Mouse (Mus musculus): Measurements from ENCODE around the gene Zfp827.

The Zfp827 gene

DNA sequence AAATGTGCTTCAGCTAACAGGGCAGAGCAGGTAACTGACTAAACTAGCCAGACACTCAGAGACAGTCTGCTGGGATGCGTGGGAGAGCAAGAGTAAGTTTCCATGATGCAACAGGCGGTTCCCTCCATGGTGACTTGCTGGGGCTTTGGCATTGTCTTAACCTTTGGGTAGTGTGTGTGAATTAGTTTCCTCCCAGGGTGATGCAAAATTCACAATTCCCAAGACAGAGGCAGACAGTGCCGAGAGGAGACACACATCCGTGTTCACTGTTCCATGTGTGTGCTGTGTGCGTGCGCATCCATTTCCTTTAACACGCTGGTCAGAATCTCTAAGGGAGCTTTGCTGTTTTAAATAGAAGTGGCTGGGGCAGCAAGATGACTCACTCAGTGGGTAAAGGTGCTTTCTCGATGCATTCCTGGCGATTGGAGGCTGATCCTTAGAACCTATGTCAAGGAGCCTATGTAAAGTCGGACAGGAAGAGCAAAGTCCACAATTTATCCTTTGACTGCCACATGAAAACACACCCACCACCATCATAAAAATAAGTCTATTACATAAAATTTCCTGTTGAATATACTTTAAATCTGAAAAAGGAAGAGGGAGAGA is 127.4 kb downstream of the Zfp827 start:
- DNase-seq (ENCODE audit: low spot score in 2 of 2), result no peak

DNA sequence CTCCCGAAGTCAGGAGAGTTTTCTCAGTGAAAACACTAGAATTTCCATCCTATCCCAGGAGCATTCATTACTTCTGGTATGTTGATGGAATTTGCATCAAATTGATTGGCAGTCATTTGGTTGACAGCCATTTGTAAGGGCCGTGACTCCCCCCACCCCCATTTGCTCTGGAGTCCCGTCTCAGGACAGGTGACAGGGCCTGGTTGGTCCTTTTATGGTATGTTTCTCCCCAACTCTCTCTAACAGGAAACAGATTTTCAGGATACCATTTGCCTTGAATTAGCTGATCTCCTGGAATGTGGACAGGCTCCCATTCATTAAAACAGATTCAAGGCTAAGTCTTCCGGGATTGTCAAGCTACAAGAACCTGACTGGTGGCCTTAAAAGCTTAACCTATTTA is 129.1 kb downstream of the Zfp827 start:
- DNase-seq (ENCODE audit: low spot score in 2 of 2), result no peak

DNA sequence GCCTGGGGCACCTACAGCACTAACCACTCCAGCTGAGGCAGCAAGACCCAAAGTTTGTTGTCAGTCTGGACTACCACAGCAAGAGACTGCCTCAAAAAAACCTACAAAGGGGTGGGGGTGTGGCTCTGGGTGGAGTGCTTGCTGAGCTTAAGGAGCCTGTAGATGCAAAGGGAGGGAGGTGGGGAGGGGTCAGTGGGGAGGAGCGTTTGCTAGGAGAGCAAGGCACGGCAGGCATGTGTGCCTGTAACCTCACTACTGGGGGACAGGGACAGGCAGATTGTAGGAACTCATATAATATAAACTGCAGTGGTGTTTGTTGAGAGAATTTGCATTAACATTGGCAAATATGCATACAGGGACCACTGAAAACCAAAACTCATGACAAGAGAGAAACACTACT is 130.1 kb downstream of the Zfp827 start:
- DNase-seq (ENCODE audit: low spot score in 2 of 2), result no peak

DNA sequence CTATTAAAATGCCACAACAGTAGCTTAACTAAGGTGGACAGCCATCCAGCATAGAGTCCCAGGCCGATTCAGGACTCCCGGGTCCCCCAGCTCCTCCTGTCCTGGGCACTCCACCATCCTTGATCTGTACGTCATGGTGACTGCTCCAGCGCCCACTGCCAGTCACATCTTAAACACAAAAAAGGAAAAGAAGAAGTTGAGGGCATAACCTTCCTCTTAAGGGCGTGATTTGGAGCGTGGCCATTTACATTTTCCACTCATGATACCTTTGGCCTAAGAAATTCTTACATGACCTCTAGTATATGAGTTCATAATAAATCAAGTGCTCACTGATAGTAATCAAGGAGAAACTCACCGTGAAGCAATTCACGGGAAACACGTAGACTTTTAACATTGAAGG is 131.2 kb downstream of the Zfp827 start:
- DNase-seq (ENCODE audit: low spot score in 2 of 2), result no peak

DNA sequence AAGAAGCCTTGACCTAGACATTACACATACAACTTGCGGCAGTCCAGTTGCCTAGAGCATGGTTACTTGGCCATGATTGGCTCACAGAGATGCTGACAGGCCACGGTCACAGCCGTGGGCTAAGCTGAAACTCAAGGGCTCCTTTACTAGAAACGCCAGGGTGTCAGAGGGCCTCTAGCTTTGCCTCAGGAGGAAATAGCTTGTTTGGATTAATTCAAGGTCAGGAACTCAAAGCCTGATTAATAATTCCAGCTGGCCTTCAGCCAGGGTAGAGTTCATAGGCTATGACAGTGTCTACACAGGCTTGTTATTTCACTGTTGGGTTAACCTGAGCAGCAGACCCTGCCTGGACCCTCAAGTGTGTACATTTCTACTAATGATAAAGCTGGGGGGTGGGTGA is 132.1 kb downstream of the Zfp827 start:
- no peak for DNase-seq (ENCODE audit: low spot score in 2 of 2)

DNA sequence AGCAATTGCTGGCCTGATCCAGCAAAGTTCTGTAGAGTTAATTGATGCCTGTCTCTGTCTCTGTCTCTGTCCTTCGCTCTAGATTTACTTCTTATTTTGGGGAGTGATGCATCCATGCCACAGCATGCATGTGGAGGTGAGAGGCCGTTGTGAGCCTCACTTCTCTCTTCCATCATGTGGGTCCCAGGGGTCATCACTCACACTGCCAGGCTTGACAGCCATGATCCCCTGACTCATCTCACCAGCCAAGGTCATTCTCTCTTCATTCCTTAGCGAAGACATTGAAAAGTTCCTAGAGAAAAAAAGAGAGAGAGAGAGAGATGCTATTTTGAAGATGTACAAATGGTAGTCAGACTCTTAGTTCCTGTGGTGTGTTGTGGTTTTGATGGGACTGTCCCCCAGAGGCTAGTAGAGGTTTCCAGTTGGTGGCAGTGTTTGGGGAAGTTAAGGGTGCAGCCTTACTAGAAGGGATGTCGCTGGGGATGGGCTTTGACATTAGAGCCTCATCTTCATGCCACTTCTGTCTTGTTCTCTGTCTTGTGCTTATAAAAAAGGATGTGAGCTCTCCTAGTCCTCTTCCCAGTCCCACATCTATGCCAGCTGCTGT is 133.0 kb downstream of the Zfp827 start:
- peak in 1 of 2 experiments; percentile 21 for DNase-seq (ENCODE audit: low spot score in 2 of 2)

DNA sequence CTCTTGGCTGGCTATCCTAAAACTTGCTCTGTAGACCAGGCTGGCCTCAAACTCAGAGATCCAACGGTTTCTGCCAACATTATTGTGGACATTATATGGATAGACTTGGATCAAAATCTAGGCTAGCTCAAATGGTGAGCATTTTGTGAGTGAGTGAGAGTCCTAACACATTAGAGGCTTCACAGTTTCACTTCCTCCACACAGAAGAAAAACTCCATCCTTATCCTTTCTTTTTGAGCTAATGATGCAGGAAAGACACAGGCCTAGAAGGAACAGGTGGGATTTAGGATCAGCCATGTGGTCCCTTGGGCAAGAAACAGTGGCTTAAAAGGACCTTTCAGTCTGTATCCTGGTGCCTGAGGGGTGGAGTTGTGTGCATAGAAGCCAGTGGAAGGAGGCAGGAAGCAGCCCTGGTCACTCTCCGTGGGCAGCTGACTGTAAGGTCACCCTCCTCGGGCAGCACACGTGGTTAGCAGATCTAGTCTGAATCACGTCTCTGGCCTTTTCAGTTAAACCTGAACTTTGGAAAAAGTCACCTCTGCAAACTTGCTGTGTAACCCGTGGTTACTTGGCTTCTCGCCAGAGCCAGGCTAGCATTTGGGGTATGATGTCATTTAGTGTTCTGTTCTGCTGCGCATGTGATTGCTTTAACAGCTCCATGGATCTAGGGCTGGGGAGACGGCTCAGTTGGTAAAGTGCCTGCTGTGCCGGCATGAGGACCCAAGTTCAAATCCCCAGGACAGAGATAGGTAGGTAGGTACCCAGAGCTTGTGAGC is 134.5 kb downstream of the Zfp827 start:
- peak; percentile 67 to 73 for DNase-seq (ENCODE audit: low spot score in 2 of 2)

DNA sequence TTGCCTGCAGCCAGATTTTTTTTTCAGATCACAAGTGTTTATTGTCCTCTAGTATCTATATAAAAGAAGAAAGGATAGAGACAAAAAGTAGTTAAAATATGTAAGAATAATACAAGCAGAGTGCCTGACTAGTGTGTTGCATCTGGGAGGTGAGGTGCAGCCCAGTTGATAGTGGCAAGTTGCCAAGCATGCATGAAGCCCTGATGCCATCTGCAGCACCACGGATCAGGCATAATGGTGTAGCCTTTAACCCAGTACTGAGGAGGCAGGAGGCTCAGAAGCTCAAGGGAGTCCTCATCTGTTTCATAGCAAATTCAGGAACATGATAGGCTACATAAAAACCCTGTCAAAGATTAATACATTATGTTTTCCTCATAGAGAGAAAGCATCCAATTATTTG is 136.1 kb downstream of the Zfp827 start:
- DNase-seq (ENCODE audit: low spot score in 2 of 2), result no peak

DNA sequence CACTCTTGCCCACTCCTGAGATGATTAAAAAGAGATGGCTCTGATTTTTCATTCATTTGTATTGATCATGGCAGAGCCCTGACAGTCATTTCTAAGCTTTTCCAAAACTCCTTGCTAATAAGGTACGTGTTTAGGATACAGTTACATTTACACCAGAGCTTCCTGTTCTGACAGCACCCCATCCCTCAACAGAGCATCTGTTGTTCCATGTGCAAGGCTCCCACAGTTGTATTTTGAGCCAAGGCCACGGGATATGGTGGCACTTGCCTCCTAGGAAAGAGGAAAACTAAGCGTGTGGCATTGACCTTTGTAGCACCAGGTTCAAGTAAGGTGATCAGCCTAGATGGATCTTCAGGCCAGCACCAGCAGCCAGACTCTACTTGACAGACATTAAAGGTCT is 137.0 kb downstream of the Zfp827 start:
- DNase-seq (ENCODE audit: low spot score in 2 of 2), result no peak

DNA sequence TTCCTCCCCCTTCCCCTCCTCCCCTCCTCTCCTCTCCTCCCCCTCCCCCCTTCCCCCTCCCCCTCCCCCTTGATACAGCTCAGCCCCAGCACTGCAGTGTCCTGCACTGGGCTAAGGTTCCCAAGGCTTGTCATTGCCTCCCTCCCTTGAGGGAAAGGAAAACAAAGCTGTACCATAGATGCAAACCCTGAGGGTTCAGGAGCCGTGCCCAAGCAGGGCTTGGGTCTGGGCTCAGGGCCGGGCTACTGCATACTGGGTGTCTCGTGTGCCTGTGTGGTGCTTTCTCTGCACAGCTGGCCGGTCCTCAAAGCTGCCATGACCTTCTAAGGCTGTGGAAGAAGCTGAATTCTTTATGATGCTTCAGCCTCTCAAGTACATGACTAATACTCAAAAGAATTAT is 145.4 kb downstream of the Zfp827 start:
- no peak for DNase-seq (ENCODE audit: low spot score in 2 of 2)

DNA sequence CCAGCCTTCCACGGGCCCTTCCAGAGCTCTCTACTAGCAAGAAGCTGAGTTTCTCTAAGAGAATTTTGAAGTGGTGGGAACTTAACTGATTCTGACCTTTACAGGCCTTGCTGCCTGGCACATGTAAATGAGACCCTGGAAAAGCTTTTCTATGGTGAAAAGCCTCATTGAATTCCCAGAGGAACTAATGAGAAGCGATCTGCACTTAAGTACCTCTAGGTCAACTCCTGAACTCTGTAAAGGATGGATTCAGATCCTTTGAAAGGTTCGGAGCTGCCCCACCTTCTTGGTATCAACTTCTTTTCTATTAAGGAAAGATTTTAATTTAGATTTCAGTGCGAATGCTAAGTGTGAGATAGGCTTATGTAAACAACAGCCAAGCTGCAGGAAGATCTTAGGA is 147.8 kb downstream of the Zfp827 start:
- DNase-seq (ENCODE audit: low spot score in 2 of 2), result no peak

DNA sequence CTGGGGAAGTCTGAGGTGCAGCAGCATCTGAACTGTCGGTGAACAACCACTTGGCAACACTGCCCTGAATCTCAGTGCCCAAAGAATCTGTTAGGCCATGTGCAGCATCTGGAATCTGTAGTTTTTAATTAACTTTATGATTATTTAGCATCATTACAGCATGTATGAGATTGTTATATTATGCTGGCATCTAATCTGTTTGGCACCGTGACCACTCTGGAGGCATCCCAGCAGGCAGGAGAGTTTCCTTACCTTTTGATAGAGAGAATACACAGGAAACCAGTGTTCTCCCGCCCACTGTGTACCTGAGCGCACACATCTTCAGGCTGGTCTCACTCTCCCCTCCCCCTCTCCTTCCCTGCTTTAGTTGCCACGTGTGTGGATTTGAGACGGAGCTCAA is 151.4 kb downstream of the Zfp827 start:
- no peak for DNase-seq (ENCODE audit: low spot score in 2 of 2)

DNA sequence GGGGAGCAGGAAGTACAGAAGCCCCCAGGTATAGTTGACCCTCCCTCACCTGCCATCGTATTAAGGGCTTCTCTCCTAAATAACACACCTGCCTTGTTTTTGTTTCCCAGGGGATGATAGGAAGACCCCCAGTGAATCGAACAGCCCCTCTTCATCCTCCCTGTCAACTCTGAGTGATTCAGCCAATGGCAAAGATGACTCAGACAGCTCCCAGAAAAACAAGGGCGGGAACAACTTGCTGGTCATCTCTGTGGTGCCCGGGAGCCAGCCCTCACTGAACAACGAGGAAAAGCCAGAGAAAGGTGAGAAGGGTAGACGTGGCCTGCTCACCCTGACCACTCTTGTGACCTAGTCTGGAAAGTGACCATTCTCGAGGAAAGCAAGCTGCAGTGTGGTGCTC is 157.3 kb downstream of the Zfp827 start:
- no peak for DNase-seq (ENCODE audit: low spot score in 2 of 2)

DNA sequence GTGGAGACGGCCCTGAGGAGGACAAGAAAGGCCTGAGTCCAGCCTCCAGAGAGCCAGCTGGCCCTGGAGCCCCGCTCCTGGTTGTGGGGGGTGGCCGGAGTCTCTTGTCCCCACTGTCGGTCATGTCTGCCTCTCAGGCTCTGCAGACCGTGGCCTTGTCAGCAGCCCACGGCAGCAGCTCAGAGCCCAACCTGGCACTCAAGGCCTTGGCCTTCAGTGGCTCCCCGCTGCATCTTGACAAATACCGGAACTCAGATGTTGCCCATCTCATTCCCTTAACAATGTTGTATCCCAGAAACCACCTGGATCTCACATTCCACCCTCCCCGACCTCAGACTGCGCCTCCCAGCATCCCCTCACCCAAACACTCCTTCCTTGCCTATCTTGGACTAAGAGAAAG is 161.8 kb downstream of the Zfp827 start:
- no peak for DNase-seq (ENCODE audit: low spot score in 2 of 2)

DNA sequence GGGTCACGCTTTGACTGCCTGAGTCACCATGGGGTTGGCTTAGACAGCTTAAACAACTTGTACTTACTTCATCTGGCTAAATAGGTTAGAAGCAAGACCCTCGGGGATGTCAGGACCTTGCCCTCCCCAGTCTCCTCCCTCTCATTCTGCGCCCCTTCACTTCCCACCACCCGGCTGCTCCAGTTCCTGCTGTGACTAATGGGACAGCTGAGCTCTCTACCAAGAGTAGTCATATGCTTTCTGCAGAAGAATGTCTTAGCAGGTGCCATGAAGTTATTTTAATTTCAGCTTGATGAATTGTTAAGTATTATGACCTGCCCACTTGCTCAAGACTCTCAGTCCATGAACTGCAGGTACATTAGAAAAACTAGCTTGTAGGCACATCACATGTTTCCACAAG is 168.2 kb downstream of the Zfp827 start:
- DNase-seq (ENCODE audit: low spot score in 2 of 2), result no peak

DNA sequence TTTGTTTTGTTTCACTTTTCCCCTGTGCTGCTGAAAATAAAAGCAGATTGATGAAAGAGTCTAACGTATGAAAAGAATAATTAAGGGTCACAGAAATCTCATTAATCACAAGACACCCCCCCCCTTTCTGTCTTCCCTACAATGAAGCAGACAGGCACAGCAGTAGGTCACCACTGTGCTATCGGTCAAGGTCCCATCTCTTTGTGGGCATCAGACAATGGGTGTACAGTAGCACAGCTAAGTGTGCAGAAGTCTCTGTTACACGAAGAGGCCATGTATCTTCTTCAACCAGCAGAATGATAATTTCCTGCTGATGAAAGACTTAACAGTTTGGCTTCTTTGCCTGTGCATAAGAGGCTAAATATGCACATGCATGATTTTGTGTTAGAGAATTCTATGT is 170.4 kb downstream of the Zfp827 start:
- DNase-seq (ENCODE audit: low spot score in 2 of 2), result no peak

DNA sequence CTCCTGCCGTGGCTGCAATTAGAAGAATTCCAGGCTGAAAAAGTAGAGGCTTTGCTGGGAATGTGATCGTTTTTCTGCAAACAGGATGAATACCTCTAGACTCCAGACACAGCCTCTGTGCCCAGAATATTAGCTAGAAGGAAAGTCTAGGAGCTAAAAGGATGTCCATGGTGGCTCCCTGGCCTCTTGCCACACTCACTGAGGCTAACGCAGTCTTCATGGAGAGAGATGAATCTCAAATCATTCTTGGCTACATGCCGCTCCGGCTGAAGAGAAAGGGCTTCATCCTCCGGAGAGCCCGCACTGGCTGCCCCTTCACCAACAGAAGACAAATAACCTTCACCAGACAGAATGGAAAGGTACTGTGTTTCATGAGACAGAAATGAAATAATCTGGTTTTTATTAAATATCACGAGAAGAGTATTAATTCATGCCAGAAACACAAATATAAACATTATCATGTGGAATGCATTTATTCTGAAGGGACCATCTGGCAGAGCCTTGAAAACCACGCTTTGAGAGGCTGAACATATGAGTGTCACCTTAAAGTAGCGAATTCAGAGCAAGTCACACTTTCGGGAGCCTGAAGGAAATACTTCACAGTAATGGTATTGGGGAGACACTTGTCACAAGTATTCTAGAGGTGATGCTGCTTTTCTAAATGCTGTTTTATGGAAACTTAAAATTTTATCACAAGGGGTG is 173.4 kb downstream of the Zfp827 start:
- DNase-seq (ENCODE audit: low spot score in 2 of 2), result no peak

DNA sequence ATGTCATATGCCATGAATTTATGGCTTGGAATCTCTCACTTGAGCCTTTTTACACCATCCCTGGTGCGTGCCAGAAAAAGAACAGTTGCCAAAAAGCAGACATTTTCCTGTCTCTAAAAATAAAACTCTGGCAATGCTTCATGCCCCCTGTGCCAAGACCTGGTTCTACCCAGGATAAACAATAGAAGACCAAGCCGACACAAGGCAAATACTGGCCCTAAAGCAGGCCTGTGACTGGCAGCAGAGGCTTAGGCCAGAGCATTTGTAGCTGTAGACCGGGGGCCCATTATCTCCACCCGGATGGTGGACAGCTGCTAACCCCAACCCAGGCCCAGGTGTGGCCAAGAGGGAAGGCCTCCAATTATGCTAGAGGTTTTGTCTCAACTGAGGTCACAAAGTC is 178.7 kb downstream of the Zfp827 start:
- DNase-seq (ENCODE audit: low spot score in 2 of 2), result peak; percentile 50 to 61

DNA sequence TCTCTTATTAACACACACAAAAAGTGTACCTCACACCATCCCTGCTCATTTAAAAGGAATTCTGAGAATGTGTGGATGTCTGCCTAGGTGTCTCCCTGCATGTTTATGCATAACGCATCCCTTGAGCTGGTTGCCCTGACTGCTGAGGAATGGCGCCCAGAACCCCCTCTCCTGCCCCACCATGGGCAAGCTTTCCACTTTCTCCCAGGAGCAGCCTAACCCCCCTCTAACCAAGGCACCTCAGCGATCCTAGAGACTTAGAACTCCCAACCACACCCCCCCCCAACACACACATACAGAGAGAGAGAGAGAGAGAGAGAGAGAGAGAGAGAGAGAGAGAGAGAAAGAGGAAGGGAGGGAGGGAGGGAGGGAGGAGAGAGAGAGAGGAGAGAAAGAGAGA is 179.9 kb downstream of the Zfp827 start:
- no peak for DNase-seq (ENCODE audit: low spot score in 2 of 2)

DNA sequence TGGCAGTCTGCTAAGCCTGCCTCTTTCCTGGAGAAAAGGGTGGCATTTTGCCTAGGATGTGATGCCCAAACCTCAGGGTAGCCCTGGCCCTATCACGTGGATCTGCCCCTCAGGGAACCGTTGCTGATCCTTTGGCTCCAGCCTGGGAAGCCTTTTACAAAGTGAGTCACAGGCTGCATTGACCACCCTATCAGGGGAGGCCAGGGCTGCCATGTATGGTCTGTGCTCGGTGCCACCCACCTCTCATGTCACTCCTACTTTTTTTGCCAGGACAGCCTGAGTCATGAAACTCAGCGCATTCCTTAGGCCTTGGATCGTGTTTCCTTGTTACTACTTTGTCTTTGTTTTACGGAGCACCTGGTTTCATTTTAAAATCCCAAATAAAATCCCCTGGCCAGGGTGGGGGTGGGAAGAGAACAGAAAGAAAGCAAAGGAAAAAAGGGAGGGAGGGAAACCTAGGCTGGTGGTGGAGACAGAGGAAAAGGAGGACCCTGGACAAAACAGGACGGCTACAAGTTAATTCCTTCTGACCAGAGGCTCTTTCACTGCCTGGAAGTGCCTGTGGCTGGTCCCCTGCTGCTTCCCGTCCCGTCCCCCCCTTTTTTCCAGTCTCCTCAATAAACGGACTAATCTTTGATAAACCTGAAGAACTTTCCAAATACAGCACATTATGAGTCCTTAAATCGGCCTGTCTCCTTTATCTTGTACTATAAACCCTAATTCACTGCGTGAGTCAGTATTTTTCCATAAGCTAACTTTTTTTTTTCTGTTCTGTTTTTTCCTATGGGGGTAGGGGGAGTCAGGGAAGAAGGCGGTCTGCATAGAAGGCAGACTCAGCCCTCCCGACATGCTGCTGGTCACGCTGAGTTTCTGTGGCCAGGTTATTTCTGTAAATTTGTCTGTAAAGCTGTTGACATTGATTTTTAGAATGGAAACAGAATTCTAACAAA is 180.7 kb downstream of the Zfp827 start:
- peak; percentile 46 to 57 for DNase-seq (ENCODE audit: low spot score in 2 of 2)

DNA sequence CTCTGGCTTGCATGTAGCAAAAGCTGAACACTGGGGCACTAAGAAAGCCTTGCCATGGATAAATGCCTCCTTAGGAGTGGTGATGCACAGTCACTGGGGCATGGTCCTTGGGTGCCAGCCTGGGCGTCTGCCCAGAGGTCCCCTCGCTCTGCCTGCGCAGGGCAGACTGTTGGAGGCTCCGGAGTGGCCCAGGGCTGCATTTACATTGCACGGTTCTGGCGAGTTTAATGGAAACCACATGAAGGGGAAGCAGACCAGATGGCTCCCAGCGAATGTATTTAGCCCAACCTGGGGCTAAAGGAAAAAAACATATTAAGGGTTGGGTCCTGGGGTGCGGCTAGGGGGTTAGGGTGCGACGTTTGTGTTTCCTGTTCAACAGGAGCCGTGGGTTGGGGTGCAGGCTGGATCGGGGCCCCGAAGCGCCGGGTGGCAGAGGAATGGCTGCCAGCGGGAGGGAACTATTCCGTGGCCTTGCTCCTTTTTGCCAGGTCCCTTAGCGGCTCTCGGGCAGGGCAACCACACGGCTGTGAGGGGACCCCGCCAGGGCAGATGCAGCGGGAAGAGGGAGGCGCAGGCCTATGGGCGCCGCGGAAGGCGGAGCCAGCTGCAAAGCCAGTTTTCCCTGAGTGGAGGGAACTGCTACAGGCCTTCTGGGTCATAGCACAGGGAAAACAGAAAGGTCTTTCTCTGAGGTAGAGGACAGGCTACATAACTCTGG is 181.6 kb downstream of the Zfp827 start:
- peak; percentile 27 for DNase-seq (ENCODE audit: low spot score in 2 of 2)

All from heart, adult 9 months (tissue).